Mouse (Mus musculus): ENCODE results near the gene Spsb4. TPM values are rescaled to one million over a fixed set of nuclear protein-coding genes. Genes with fewer than 3 reads are reported as not detected.
A peak's percentile ranks its signal among the peaks of the same experiment; 100 is the strongest.

The Spsb4 gene
- total RNA-seq, 2 experiments from 2014 or later, result 6.4 to 7.2 TPM

DNA sequence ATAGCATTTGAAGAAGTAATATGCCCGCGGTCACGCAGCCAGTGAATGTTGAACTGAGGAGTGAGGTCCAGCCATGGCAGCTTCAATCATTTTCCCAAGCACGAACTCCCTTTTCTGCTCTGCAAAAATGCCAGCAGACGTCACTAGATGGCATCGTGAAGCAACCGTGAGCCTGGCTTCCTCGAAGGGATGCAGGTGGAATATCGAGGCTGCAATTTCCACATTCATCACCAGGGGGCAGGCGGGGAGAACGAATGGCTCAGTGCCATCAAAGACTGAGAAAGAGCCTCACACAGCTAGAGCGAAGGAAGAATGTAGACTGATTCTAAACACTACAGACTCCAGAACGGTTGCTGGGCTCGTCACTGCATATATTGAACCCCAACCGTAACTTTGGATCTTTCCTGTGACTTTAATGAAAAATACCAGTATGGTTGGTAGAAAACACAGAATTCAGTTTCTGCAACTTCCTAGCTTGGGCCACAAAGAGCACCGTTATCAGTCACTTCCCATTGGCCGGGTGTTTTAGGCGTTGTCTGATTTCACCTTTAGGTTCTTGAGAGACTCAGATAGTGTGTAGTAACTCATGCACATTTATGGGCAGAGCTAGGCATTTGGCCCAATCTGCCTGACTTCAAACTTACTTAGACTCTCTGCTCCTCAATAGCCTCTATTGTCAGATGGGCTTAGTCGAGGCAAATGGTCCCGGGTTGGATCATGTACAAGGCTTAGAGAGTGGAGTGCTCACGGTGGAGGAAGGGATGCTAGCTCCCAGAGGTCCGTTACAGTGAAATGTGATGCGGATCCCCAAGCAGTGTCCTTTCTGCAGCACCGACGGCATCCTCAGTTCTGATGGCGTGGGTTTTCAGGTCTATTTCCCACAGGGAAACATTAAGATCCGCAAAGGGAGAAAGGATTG, 101.8 kb downstream of the Spsb4 start:
- intact Hi-C loops (cut with DNase I), result loop anchor here (1.0 to 5.0 kb wide), 3 partner anchors 44 to 245 kb away; no protein-coding TSS in a partner anchor

DNA sequence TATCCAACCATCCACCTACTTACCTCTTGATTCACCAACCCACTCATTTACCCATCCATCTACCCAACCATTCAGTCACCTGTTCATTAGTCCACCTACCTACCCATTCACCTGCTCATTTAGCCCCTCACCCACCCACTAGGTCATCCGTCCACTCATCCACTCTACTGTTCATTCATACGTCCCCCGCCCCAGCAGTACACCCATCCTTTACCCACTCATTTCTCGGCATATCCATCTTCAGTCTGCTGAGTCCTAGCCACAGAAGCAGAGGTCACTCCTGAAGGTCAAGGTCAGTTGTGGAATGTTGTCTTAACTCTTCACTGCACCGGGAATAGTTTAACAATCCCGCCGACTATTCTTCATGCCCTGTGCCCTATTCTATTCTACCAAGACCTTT, 102.6 kb downstream of the Spsb4 start:
- DNase-seq (ENCODE audit: low spot score in 2 of 2), result no peak
- intact Hi-C loops (cut with DNase I), result loop anchor here (1.0 to 5.0 kb wide), 3 partner anchors 45 to 246 kb away; no protein-coding TSS in a partner anchor

More for the DNA sequence above, 101.8 kb downstream of the Spsb4 start:
- DNase-seq (ENCODE audit: low spot score in 2 of 2), result peak; percentile 97 to 99

DNA sequence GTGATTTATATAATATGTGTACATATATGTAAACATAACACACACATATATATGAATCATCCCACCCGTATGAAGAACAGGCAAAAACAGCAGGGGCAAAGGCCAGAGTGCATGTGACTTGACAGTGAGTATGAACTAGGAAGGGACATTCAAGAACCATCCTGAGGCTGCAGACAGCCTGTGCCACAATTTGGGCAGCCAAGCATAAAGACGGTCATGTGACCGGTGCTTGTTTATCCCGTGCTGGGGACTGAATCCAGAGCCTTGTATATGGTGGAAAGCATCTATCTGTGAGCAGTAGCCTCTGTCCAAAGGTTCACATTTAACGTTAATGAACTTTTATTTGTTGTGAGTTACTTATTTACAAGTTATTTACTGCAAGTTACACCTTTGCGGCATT, 103.8 kb downstream of the Spsb4 start:
- intact Hi-C loops (cut with DNase I), result loop anchor here (5.0 kb wide), 1 partner anchor 247 kb away; no protein-coding TSS in a partner anchor
- DNase-seq (ENCODE audit: low spot score in 2 of 2), result no peak

DNA sequence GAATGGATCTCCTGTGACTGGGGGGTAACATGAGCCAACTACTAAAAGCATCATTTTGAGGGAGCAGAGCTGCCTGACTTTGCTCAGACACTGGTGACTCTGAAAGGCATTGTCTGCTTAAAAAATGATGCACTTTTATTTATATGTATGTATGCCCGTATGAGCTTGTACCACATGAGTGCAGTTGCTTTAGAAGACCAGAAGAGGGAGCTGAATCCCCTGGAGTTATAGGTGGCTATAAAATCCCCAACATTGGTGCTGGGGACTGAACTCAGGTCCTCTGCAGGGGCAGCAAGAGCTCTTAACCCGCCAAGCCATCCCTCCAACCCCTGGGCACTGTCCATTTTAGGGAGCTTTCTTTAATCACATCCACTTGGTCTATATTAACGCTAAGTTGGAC, 104.6 kb downstream of the Spsb4 start:
- intact Hi-C loops (cut with DNase I), result no loop called here
- DNase-seq (ENCODE audit: low spot score in 2 of 2), result no peak

DNA sequence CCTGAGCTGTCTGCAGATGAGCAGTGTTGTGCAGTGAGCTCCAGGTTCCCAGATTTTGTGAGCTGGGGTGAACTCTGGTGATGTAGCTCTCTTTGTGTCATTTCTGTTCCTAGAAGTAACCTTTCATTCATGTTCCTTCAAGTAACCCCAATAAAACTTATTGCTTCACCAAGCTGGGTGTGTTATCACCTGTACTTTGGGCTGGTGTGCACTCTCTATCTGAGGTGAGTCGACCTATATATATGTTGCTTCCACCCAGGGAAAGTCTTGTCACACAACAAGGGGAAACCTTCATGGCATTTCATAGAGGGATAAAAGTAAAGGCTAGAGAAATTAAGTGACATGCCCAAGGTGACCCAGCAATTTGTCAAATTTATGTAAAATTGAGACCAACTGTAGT, 109.1 kb downstream of the Spsb4 start:
- no peak for DNase-seq (ENCODE audit: low spot score in 2 of 2)
- intact Hi-C loops (cut with DNase I), result no loop called here

DNA sequence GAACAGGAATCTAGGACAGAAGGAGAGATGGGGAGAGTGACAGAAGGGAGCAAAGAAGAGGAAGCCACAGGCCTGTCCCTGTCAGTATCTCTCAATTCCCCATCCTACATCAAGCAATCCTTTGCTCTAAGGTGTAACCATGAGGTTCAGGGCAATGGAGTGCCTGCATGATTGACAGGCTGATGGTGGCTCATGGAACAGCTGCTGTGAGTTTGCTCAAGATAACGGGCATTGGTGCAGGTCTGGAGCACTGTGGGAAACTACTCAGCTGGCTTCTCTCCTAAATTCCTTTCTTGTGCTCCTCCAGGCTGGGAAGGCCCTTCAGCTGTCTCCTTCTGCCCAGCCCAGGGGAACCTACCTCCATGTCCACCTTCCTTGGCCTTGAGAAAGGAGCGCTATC, 109.9 kb downstream of the Spsb4 start:
- no peak for DNase-seq (ENCODE audit: low spot score in 2 of 2)
- intact Hi-C loops (cut with DNase I), result no loop called here

DNA sequence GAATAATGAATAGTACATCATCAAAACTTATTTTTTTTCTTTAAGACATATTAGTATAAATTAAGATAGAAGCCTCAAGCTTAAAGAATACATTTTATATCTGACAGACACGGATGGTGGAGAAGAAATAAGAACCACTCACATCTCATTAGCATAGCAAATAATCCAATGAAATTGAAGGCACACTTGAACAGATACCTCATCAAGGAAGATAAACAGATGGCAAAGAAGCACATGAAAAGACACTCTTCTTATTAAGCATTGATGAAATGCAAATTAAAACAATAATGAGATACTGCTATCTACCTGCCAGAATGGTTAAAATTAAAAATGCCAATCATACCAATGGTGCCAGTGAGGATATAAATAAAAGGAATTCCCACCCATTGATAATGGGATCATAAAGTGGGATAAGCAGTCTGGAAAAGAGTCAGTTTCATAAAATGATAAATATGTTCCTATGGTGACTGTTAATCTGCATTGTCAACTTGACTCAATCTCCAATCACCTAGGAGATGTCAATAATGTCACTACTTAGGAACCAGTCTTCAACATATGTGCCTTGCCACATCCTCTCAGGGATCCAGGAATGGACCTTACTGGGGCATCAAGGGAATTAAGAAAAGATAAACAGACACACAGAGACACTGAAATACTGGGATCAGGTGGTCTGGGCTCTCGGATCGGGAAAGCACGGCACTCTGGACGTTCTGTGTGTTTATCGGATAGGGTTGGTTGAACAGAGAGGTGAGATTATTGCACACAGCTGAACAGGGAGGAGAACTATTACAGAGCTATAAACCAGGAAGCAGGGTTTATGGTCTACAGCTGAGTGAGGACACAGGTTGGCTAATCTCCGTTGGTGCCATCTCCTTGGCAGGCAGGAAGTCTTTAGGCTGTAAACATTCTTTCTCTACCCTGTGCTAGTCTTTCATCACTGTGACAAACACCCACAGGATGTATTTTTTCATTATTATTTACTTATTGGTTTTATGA, 114.0 kb downstream of the Spsb4 start:
- intact Hi-C loops (cut with DNase I), result loop anchor here (5.0 kb wide), 1 partner anchor 128 kb away; no protein-coding TSS in a partner anchor
- no peak for DNase-seq (ENCODE audit: low spot score in 2 of 2)

DNA sequence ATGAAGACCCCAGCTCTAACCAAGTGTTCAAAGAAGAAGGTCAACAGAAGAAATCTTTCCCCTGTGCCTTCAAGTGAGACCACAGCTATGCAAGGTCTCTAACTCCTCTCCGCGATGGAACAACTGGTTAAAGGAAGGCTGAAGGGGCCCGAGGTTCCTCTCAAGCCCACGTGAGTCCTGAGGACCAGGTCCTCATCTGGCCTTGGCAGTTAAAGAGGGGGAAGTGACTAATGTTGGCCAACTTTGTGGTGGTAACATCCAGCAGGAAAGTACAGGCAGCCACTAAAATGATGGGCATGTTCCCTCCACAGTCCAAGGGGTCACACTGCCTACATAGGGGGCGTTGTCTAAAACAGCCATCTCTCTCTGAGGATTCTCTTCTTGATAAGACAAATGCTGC, 118.9 kb downstream of the Spsb4 start:
- no peak for DNase-seq (ENCODE audit: low spot score in 2 of 2)
- intact Hi-C loops (cut with DNase I), result loop anchor here (5.0 kb wide), 1 partner anchor 133 kb away; no protein-coding TSS in a partner anchor

DNA sequence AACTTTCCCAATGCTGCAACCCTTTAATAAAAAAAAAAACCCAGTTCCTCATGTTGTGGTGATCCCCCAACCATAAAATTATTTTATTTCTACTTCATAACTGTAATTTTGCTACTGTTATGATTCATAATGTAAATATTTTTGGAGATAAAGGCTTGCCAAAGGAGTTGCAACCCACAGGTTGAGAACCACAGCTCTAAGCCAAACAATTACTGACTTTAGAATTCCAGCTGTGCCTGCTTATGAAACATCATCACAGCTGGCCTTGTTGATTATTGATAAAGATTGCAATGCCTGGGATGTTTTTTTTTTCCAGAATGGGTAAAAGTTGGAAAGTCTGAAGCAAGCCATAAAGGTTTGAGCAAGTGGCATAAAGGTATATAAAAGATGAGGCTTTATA, 119.6 kb downstream of the Spsb4 start:
- intact Hi-C loops (cut with DNase I), result no loop called here
- DNase-seq (ENCODE audit: low spot score in 2 of 2), result no peak

DNA sequence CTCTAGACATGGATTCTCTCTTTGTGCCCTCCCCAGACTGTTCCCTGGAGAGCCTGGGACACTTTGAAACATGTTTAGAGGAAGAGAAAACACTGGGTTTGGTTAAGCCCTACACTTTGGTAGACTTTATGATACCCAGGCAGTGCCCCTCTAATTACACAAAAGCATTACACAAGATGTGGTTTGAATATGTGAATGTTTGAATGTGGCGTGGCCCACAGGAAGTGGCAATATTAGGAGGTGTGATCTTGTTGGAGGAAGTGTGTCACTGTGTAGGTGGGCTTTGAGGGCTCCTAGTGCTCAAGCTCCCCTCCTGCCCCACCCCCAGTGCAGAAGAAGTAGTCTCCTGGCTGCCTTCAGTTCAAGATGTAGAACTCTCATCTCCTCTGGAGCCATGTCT, 122.0 kb downstream of the Spsb4 start:
- DNase-seq (ENCODE audit: low spot score in 2 of 2), result no peak
- intact Hi-C loops (cut with DNase I), result no loop called here

DNA sequence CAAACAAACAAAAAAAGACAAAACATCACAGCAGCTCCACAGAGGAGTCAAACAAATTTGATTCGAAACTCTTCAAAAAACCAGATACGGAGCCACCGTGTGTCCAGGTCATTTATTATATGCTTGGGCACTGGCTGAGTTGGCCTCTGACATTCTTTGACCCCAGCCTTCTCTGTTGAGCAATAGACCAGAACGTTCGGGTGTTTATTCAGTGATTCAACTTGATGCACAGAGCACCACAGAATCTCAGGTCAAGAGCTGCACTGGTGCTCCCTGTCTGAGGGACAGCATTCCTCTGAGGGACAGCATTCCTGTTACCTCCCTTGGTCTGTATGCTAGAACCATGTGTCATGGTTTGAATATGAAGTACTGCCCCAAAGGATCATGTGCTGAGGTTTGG, 125.1 kb downstream of the Spsb4 start:
- DNase-seq (ENCODE audit: low spot score in 2 of 2), result no peak
- intact Hi-C loops (cut with DNase I), result no loop called here

Other genes starting within 250 kb of the Spsb4 start
- 10 to 100 TPM; 17.1 to 22.0 TPM for gene Pxylp1, start 126.2 kb downstream of the Spsb4 start, total RNA-seq (2021)
- gene Slc25a36, start 92.3 kb upstream of the Spsb4 start, total RNA-seq (2021), result 10 to 100 TPM; 69.3 to 82.3 TPM